Mouse (Mus musculus): ENCODE measurements around the gene Kif26a.

Kif26a gene

DNA sequence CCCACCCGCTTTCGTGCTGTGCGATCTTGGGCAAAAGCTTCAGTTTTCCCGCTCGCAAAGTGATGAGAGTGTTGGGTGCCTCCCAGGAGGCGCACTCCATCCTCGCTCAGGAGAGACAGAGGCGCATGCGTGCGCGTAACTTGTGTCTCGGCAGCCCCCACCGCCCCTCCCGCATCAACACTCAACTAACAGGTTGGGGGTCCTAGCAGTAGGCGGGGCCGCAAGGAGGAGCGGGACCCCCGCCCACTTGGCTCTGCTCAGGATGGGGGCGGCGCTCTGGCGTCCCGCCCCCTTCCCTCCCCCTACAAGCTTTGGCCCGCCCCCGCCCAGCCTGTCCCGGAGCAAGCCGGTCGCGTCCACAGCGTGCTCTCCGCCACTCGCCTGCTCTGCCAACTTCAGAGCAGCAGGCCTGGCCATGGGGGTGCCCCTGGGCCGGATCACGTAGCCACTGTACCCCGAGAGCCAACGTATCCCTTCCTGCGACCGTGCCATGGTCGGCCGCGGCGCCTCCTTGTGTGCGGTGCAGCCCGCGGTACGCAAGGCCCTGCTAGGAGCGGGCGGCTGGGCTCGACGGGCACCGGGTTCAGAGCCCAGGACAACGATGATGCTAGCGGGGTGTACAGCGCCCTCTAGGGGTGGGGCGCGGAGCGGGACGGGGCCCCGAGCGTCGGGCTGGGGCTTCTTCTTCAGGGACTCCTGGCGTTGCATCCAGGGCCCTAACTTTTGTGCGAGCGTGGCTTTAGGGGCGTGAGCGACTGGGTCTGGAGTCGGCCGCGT lies at the start of gene Kif26a:
Gene Kif26a (plus strand): TSS at position 334 of the 777 bp plus-strand sequence.
- peak in 1 of 2 experiments; percentile 51 for DNase-seq (ENCODE audit: low read depth in 2 of 2, low spot score in 2 of 2)

DNA sequence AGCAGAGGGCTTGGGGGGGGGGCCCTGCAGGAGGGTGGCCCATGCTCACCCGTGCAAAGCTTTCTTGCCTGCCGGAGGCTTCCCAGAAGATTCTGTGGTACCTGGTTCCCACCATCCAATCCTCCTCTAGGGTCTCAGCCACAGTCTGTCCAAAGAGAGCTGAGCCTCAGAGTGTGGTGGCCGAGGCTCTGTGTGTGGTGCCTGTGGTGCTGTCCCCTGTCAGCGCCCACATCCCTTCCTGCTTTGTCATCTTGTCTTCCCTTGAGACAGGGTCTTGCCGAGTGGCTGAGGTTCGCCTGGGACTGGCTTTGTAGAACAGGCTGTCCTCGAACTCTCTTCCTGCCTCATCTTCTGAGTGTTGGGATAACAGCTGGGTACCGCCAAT lies 49.3 kb upstream of the Kif26a start:
- no peak for DNase-seq (ENCODE audit: low read depth in 2 of 2, low spot score in 2 of 2)

DNA sequence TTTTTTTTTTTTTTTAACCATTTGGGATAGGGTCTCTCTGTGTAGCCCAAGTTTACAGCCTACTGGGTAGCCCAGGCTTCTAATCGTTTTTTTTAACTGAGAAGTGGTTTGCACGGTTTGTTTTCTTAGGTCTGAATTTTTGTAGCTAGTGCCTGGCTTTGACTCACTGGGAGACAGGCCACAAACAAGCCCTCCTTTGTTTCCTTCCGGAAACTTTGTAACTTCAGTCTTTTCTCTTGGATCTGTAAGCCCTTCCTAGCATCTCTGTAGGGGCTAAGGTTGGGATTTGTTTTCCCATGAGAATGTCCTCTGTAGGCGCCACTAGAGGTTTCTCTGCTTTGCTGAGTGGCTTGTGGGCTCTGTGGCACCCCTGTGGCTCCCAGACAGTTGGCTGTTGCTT lies 45.9 kb upstream of the Kif26a start:
- DNase-seq (ENCODE audit: low read depth in 2 of 2, low spot score in 2 of 2): no peak

DNA sequence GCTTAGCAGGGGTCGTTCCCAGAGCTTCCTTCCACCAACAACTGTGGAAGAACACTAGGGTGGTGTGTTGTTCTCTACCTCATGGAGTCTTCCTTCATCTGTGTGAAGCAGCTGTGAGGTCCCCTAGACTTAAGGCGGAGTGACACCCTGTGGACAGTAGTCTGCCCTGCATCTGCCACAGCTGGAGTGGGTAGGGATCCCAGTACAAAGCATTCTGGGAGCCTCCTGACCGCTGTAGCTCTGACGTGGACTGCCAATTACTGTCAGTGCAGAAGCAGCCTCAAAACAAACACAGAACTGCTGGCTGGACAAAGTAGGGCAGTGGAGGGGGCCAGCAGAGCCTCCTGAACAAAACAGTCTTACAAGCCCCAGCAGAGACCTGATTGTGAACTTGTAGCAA lies 45.0 kb upstream of the Kif26a start:
- no peak for DNase-seq (ENCODE audit: low read depth in 2 of 2, low spot score in 2 of 2)

DNA sequence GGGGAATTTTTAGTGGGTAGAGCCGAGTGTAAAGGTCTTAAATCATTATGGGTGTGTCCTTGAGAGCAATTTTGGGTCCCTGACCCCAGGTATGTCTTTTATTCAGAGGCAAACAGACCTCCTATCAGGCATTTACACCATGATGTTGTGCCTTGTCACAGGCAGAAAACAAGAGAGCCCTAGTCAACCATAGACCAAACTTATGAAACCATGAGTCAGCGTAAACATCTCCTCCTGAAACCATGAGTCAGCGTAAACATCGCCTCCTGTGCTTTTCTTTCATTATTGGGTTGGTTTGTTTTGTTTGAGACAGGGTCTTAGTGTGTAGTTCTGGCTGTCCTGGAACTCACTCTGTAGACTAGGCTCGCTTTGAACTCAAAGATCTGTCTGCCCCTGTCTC lies 42.8 kb upstream of the Kif26a start:
- no peak for DNase-seq (ENCODE audit: low read depth in 2 of 2, low spot score in 2 of 2)

- DNase-seq (ENCODE audit: low read depth in 2 of 2, low spot score in 2 of 2): no peak
Observed at GRCm38 (mm10) chr12:112104890-112105289, 41.1 kb upstream of the Kif26a start.

DNA sequence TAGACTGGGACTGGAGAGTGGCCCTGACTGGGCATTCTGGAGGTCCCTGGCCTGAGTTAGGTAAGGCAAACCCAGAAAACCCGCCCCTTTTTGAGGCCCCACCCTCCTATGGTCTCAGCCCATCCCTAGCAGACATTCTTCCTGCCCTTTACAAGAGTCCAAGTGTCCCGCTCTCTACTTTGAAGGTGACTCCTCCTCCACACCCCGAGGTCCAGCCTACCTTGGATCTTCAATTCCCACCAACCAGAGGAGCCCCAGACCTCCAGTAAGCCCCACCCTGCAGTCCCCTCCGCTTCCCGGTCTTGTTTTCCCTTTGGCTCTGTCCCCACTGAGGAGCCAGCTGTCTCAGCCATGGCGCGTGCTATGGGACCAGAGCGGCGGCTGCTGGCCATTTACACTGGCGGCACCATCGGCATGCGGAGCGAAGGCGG lies 39.5 kb upstream of the Kif26a start, which contains the start of gene Aspg:
Gene Aspg (plus strand): TSS at position 139 of the 431 bp plus-strand sequence.
- no peak for DNase-seq (ENCODE audit: low read depth in 2 of 2, low spot score in 2 of 2)

- no peak for DNase-seq (ENCODE audit: low read depth in 2 of 2, low spot score in 2 of 2)
Observed at GRCm38 (mm10) chr12:112107685-112108084, 38.3 kb upstream of the Kif26a start.

DNA sequence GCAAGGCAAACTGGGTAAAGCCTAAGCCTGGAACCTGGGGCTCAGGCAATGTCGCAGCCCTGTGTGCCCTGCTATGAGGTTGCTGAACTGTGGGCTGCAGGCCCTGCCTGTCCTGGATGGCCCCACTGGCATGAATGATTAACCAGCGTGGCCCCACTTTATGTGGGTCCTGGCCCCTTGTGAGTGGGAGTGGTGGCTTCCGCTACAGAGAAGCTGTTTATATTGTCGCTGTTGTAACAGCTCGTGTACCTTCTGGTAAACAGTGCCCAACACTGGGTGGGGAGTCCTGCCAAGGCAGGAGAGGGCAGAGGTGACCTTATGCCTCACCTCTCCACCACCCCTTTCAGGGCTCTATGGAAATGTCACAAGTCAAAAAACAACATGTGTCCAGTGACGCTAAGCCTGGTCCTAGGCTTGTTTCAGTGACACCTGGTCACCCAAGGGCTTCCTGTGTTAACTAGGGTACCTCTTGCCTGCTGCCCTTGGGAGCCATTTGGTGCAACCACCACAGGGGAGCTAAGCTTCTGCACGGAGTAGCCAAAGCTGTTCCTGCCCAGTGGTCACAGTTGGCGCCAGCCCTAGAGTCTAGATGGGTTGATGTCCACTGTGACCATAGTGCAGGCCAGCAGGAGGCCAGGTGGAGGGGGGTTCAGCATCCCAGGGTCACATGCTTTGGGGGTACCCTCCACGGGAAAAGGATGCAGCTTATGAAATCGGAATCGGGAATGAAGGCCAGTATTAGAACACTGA lies 37.1 kb upstream of the Kif26a start:
- no peak for DNase-seq (ENCODE audit: low read depth in 2 of 2, low spot score in 2 of 2)

- DNase-seq (ENCODE audit: low read depth in 2 of 2, low spot score in 2 of 2): no peak
Observed at GRCm38 (mm10) chr12:112109701-112110100, 36.3 kb upstream of the Kif26a start.

- no peak for DNase-seq (ENCODE audit: low read depth in 2 of 2, low spot score in 2 of 2)
Observed at GRCm38 (mm10) chr12:112111323-112111722, 34.7 kb upstream of the Kif26a start.

GRCm38 (mm10) chr12:112112235-112112634 lies 33.8 kb upstream of the Kif26a start:
- DNase-seq (ENCODE audit: low read depth in 2 of 2, low spot score in 2 of 2): no peak

GRCm38 (mm10) chr12:112112686-112113396 lies 33.2 kb upstream of the Kif26a start:
- no peak for DNase-seq (ENCODE audit: low read depth in 2 of 2, low spot score in 2 of 2)

GRCm38 (mm10) chr12:112113710-112114109 lies 32.3 kb upstream of the Kif26a start:
- peak; percentile 46 to 60 for DNase-seq (ENCODE audit: low read depth in 2 of 2, low spot score in 2 of 2)

- DNase-seq (ENCODE audit: low read depth in 2 of 2, low spot score in 2 of 2): no peak
Observed at GRCm38 (mm10) chr12:112117006-112117405, 29.0 kb upstream of the Kif26a start.

GRCm38 (mm10) chr12:112117649-112118048 lies 28.4 kb upstream of the Kif26a start:
- no peak for DNase-seq (ENCODE audit: low read depth in 2 of 2, low spot score in 2 of 2)

GRCm38 (mm10) chr12:112121188-112121587 lies 24.8 kb upstream of the Kif26a start:
- no peak for DNase-seq (ENCODE audit: low read depth in 2 of 2, low spot score in 2 of 2)

DNA sequence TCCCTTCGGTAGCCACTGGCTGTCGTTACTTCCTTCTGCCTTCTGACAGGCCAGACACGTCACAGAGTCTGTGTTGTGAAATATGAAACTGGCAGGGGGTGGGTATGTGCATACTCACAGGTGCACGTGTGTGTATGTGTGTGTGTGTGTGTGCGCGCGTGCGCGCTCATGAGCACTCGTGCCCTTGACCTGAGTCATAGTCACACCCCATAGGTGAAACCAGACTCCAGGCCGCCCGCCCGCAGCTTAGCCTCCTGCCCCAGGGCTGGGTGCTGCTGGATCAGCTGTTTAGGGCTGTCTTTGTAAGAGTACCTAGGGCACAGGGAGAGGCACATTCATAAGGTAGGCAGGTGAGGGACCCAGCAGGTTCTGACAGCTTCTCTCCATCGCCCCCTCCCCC lies 20.1 kb upstream of the Kif26a start:
- DNase-seq (ENCODE audit: low read depth in 2 of 2, low spot score in 2 of 2): no peak

GRCm38 (mm10) chr12:112126931-112127635 lies 18.9 kb upstream of the Kif26a start:
- DNase-seq (ENCODE audit: low read depth in 2 of 2, low spot score in 2 of 2): no peak

- DNase-seq (ENCODE audit: low read depth in 2 of 2, low spot score in 2 of 2): no peak
Observed at GRCm38 (mm10) chr12:112128526-112128925, 17.5 kb upstream of the Kif26a start.

DNA sequence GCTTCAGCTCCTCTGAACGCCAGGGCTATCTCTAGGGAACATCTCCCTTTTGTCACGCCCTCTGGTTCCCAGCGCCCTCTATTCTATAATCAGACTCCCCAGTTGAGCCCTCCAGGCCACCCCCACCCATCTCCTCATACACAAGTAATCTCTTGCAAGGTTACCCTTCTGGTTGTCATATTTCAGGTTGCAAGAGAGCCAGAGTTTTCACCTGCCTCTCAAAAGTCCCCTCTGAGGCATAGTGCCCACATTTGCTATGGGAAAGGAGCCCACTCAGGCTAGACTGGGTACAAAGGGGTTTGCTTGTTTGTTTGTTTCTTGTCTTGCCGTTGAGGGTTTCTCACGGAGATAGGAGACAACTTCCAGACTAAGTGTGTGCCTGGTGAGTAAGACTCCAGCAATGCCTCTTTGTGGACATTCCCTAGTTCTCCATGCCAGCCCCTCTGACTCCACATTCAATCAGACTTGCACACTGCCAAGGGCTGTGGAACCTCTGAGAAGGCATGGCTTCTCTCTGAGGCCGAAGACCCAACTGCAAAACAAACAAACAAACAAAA lies 16.6 kb upstream of the Kif26a start:
- DNase-seq (ENCODE audit: low read depth in 2 of 2, low spot score in 2 of 2): no peak
